Mouse (Mus musculus) liver, embryonic 13.5 days (tissue): ENCODE measurements around the gene Csdc2. TPM values are rescaled to one million over a fixed set of nuclear protein-coding genes. Genes with fewer than 3 reads are reported as not detected.

Experiments
- ATAC-seq: fragments of 200-750 bp; cut with Nextera tagmentation; 2 replicates; pipeline ENCODE4 v1.8.0; 2017; ENCODE audit warnings: low read depth, mild to moderate bottlenecking, moderate number of reproducible peaks, moderate library complexity
- DNase-seq: peaks from one replicate; pipeline ENCODE4 v3.0.0; 2022
- H3K27ac ChIP-seq: fragments of 300-500 bp; sonication (generic); 2 replicates; pipeline ENCODE4 v1.5.1; 2015; ENCODE audit warnings: moderate library complexity, mild to moderate bottlenecking, inconsistent platforms
- H3K27me3 ChIP-seq: fragments of 300-500 bp; sonication (generic); 2 replicates; pipeline ENCODE4 v1.6.1; 2015; ENCODE audit warnings: mild to moderate bottlenecking, inconsistent platforms
- H3K36me3 ChIP-seq: fragments of 300-500 bp; sonication (generic); 2 replicates; pipeline ENCODE4 v1.6.1; 2015; ENCODE audit warnings: mild to moderate bottlenecking, inconsistent platforms
- H3K4me1 ChIP-seq: fragments of 300-500 bp; sonication (generic); replicated peaks from 2 replicates; pipeline ENCODE4 v1.6.1; 2015; ENCODE audit warnings: inconsistent platforms
- H3K4me2 ChIP-seq: fragments of 300-500 bp; sonication (generic); 2 replicates; pipeline ENCODE4 v1.6.1; 2015; ENCODE audit warnings: inconsistent platforms, mild to moderate bottlenecking, moderate library complexity
- H3K4me3 ChIP-seq: fragments of 300-500 bp; sonication (generic); replicated peaks from 2 replicates; pipeline ENCODE4 v1.5.1; 2015; ENCODE audit warnings: mild to moderate bottlenecking, inconsistent platforms
- H3K9ac ChIP-seq: fragments of 300-500 bp; sonication (generic); 2 replicates; pipeline ENCODE4 v1.6.1; 2015; ENCODE audit warnings: mild to moderate bottlenecking, inconsistent platforms
- H3K9me3 ChIP-seq: fragments of 300-500 bp; sonication (generic); replicated peaks from 2 replicates; pipeline ENCODE4 v1.6.1; 2016; ENCODE audit warnings: inconsistent platforms
- WGBS: fragments of 180-500 bp; shearing (Covaris S2); methylation state at CpG from one replicate; pipeline ENCODE4 v1.1.7; 2015; ENCODE audit not compliant: insufficient replicate concordance; 5-methylcytosine and 5-hydroxymethylcytosine counted together
- polyA plus RNA-seq: library from polyadenylated mRNA; unstranded; fragments of >200 nt; fragmentation: Nextera tagmentation; extraction: Ambion mirVana; gene quantifications from 2 replicates; pipeline ENCODE4 v1.2.1, GENCODE M21; 2015

Csdc2 gene
- polyA plus RNA-seq, 1 experiment from 2014 or later = 1.1 TPM

DNA sequence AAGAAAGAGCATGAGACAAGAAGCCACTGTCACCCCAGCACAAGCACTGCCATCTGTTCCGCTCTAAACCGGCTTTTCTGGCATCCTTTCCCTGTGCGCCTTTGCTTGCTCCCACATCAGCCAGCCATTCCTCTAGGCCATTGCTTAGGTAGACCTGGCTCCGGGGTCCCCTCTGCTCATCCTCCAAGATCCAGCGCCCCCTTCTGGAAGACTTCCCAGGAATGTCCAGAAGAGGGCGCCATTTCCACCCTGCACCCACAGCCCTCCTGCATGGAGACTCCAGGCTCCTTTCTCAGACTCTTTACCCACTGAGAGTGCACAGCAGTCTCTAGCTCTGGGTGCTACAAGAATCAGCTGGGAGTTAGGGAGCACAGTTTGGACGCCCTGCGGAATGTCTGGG is 19.9 kb downstream of the Csdc2 start:
- no peaks in the 10 kb centered on the region for H3K9me3 ChIP-seq
- ATAC-seq (no peak), DNase-seq (peak; percentile 38)
- H3K27me3 ChIP-seq = no peaks in the 10 kb centered on the region
- no peak overlapping the region for H3K4me3 ChIP-seq
- no peak overlapping the region for H3K4me2 ChIP-seq
- H3K9ac ChIP-seq = no peak overlapping the region
- 53% methylated on average over 8 of the region's 8 CpGs for WGBS
- H3K4me1 ChIP-seq = peaks cover 32% of the 10 kb centered on the region
- H3K36me3 ChIP-seq = peaks cover 46% of the 10 kb centered on the region
- no peak overlapping the region for H3K27ac ChIP-seq

- Histone ChIP-seq H3K27ac (no peak overlapping the region), H3K27me3 (no peaks in the 10 kb centered on the region), H3K4me1 (peaks cover 34% of the 10 kb centered on the region), H3K9ac (no peak overlapping the region), H3K9me3 (no peaks in the 10 kb centered on the region), H3K4me2 (no peak overlapping the region), H3K36me3 (peaks cover 35% of the 10 kb centered on the region), H3K4me3 (no peak overlapping the region)
- WGBS = 82% methylated on average over 11 of the region's 11 CpGs
- ATAC-seq (no peak), DNase-seq (no peak)
These were observed 21.0 kb downstream of the Csdc2 start for GRCm38 (mm10) chr15:81957598-81957997.

- peak overlapping the region; percentile 90 for H3K27ac ChIP-seq
- no peaks in the 10 kb centered on the region for H3K27me3 ChIP-seq
- peak overlapping the region; percentile 88 for H3K9ac ChIP-seq
- 55% methylated on average over 3 of the region's 3 CpGs for WGBS
- H3K4me3 ChIP-seq = no peak overlapping the region
- no peak for DNase-seq
- no peak for ATAC-seq
- H3K4me1 ChIP-seq = peaks cover 34% of the 10 kb centered on the region
- peaks cover 27% of the 10 kb centered on the region for H3K36me3 ChIP-seq
- H3K4me2 ChIP-seq = peak overlapping the region; percentile 100
- no peaks in the 10 kb centered on the region for H3K9me3 ChIP-seq
These were observed 22.3 kb downstream of the Csdc2 start for GRCm38 (mm10) chr15:81958906-81959305.

DNA sequence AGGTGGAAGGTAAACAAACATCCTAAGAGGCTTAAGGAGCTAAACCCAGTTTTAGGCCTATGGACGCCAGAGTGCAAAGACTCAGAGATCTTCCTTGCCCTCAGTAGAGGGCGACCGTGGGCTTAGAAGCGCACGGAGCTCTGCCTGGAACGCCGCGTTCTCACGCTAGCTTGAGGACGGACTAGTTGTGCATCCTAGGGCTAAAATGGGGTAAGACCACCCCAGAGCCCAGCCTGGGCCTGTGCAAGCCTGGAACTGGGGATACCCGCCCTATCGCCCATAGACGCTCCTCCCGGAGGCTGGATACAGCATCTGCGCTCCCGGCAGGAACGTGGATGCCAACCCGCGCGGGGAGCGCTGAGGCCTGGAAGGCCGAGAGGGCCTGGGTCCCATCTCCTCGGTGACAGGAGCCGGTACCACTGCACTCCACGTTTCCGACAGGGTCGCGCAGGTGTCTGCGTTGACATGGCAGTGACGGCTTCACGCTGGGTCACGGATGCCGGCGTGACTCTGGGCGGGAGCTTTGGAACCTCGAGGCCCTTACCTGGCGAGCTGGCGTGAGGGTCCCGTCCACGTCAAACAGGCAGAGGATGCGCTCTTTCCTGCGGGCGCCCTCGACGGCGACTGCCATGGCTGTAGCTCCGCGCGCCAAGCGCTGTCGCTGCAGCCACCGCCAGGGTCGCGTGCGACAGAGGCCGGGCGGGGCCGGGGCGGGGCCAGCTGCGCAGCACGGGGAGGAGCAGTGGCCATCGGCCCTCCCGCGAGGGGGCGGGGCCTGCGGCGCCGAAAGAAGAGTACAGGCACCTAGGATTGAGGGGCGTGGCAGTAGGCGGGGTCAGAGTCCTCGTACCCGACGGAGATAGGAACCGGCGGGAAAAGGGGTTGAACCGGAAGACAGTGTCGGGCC is 23.9 kb downstream of the Csdc2 start, which contains the start of gene Pmm1:
TSS of gene Pmm1 (minus strand) at position 760 of the 907 bp plus-strand sequence.
- Histone ChIP-seq H3K4me3 (peak within 1 kb of the TSS; percentile 81), H3K9ac (peak within 1 kb of the TSS; percentile 88), H3K9me3 (no peaks in the 10 kb centered on the region), H3K36me3 (peaks cover 12% of the 10 kb centered on the region), H3K27ac (peak within 1 kb of the TSS; percentile 90), H3K27me3 (no peaks in the 10 kb centered on the region), H3K4me2 (peak within 1 kb of the TSS; percentile 100), H3K4me1 (peaks cover 34% of the 10 kb centered on the region)
- peak; percentile 100 for DNase-seq
- ATAC-seq = peak; percentile 96
- WGBS = under 1% methylated on average over 76 of the region's 77 CpGs

DNA sequence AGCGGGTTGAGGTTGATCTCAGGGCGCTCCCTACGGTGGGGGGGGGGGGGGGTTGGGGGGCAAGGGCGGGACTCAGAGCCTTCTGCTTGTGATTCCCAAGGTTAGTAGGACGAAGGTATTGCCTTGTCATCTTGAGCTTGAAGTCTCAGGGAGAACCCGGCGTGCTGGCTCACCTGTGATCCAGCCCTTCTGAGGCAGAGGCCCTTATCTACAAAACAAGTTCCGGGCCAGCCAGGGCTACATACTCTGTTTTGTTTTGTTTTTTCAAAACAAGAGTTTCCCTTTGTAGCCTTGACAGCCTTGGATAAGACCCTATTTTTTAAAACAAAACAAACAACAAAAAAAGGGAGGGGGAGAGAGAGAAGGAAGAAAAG is 24.5 kb downstream of the Csdc2 start:
- H3K9me3 ChIP-seq = no peaks in the 10 kb centered on the region
- H3K36me3 ChIP-seq = peaks cover 6% of the 10 kb centered on the region
- peaks cover 34% of the 10 kb centered on the region for H3K4me1 ChIP-seq
- peak overlapping the region; percentile 62 for H3K9ac ChIP-seq
- no peaks in the 10 kb centered on the region for H3K27me3 ChIP-seq
- DNase-seq = no peak
- peak; percentile 72 for ATAC-seq
- H3K4me2 ChIP-seq = peak overlapping the region; percentile 100
- H3K27ac ChIP-seq = peak overlapping the region; percentile 75
- under 1% methylated on average over 7 of the region's 8 CpGs for WGBS
- H3K4me3 ChIP-seq = peak overlapping the region; percentile 81

DNA sequence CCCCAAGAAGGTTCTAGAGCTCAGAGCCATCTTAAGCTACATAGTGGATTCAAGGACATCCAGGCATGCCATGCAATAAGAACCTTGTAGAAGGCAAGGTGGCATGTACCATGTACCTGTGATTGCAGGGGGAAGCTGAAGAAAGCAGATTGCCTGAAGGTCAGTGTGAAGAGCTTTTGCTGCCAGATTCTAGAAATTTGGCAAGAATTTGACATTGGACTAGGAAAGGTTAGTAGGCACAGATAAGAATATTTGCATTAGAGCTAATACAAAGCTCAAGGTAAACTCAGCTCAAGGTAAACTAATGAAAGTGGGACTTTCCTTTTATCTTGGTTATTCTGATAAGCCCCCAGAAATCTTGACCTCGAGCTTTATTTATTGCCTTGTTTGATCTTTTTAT is 27.7 kb downstream of the Csdc2 start:
- ATAC-seq (no peak), DNase-seq (no peak)
- Histone ChIP-seq H3K4me3 (no peak overlapping the region), H3K4me1 (peaks cover 30% of the 10 kb centered on the region), H3K27me3 (peaks cover 7% of the 10 kb centered on the region; the same call in 1 of the 2 replicates), H3K9me3 (no peaks in the 10 kb centered on the region), H3K9ac (no peak overlapping the region), H3K27ac (no peak overlapping the region), H3K36me3 (no peaks in the 10 kb centered on the region), H3K4me2 (no peak overlapping the region)
- WGBS = 28% methylated on average over 1 of the region's 1 CpGs

DNA sequence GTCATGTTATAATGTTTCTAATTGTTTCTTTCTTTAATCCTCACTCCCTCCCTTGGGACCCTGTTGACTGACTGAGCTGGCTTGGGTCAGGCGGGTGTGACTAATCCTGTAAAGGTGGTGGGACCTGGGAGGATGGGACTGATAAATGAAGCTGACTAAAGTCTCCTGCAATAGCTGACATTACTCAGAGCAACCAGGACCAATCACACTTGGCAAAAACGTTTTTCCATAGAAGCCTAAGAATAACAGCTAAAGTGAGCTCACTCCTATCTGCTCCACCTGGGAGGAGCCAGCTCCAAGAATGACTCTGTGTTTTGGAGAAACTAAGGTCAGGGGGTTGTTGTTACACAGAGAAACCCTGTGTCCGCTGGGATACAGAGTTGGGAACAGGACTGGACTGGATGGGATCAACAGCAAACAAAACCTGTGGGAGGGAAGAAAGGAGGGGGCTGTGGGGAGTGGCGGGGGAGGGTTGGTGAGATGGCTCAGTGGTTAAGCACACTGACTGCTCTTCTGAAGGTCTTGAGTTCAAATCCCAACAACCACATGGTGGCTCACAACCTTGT is 28.5 kb downstream of the Csdc2 start:
- WGBS = 53% methylated on average over 4 of the region's 4 CpGs

GRCm38 (mm10) chr15:81966062-81966829 is 29.7 kb downstream of the Csdc2 start:
- Histone ChIP-seq H3K4me2 (no peak overlapping the region), H3K36me3 (no peaks in the 10 kb centered on the region), H3K4me3 (no peak overlapping the region), H3K4me1 (peaks cover 23% of the 10 kb centered on the region), H3K27me3 (peaks cover 7% of the 10 kb centered on the region; the same call in 1 of the 2 replicates), H3K9ac (no peak overlapping the region), H3K9me3 (no peaks in the 10 kb centered on the region), H3K27ac (no peak overlapping the region)
- DNase-seq = no peak
- WGBS = 72% methylated on average over 10 of the region's 14 CpGs
- no peak for ATAC-seq

More for the DNA sequence above, 28.5 kb downstream of the Csdc2 start:
- Histone ChIP-seq H3K9ac (no peak overlapping the region), H3K27ac (no peak overlapping the region), H3K4me2 (no peak overlapping the region), H3K36me3 (no peaks in the 10 kb centered on the region), H3K27me3 (peaks cover 7% of the 10 kb centered on the region; the same call in 1 of the 2 replicates), H3K4me3 (no peak overlapping the region), H3K9me3 (no peaks in the 10 kb centered on the region), H3K4me1 (peaks cover 29% of the 10 kb centered on the region)
- no peak for DNase-seq
- ATAC-seq = no peak

DNA sequence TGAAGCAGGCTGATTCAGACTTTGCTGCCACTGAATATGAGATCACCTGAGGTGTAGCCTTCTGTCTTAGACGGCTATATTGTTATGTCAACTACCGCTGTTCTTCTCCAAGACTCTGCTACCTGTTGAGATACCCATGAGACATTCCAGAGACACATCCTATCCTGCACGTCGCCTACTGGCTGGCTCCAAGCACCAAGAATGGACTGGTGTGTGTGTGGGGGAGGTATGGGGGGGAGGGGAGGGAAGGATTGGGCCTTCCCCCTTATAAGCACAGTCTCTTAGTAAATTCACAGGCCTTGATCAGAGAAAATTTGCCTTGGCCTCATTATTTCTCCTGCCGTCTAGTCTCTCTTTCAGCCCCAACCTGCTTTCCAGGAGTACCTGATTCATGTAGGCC is 31.3 kb downstream of the Csdc2 start:
- WGBS = 83% methylated on average over 5 of the region's 5 CpGs
- Histone ChIP-seq H3K4me3 (no peak overlapping the region), H3K36me3 (no peaks in the 10 kb centered on the region), H3K4me1 (peaks cover 19% of the 10 kb centered on the region), H3K27me3 (peaks cover 7% of the 10 kb centered on the region; the same call in 1 of the 2 replicates), H3K9me3 (no peaks in the 10 kb centered on the region), H3K27ac (no peak overlapping the region), H3K4me2 (no peak overlapping the region), H3K9ac (no peak overlapping the region)
- no peak for DNase-seq
- ATAC-seq = no peak

DNA sequence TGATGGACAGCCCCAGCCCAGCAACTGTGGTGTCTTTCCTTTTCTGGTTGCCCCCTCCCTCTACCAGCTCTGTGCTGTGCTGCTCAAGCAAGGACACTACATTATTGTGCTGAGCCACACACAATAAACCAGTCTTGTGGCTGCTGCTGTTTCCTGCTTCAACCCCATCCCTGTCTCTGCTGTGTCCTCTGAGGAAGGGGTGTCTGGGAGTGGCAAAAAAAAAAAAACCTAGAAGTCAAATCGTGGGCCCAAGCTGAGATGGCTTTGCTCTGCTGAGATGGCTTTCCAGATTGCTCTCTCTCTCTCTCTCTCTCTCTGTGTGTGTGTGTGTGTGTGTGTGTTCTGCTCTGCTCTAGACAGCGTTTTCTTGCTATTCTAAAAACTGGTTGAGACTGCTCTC is 31.9 kb downstream of the Csdc2 start:
- DNase-seq = no peak
- Histone ChIP-seq H3K36me3 (no peaks in the 10 kb centered on the region), H3K4me1 (peaks cover 19% of the 10 kb centered on the region), H3K9me3 (no peaks in the 10 kb centered on the region), H3K27me3 (peaks cover 7% of the 10 kb centered on the region; the same call in 1 of the 2 replicates), H3K9ac (no peak overlapping the region; the same call in 1 of the 2 replicates), H3K4me2 (no peak overlapping the region), H3K27ac (no peak overlapping the region; the same call in 1 of the 2 replicates), H3K4me3 (no peak overlapping the region)
- 42% methylated on average over 2 of the region's 2 CpGs for WGBS
- no peak for ATAC-seq

DNA sequence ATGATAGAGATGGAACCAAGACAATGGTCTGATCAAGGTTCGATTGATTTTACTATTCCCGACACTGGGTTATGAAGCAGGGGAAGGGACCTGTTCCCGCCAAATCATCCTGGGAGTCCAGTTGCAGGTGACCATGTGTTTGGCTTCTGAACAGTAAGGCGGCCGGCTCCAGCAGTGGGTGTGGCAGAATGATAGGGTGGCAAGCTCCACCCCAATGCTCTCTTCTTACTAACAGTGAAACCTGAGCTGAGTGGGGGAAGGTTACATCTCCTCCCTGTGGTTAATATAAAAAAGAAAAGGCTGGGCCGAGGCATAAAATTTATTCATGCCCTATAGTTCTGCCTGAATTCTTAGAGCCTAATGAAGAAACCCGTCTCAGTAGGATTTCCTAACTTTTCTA is 32.6 kb downstream of the Csdc2 start:
- DNase-seq (peak; percentile 41), ATAC-seq (peak; percentile 87)
- H3K9ac ChIP-seq = no peak overlapping the region
- no peaks in the 10 kb centered on the region for H3K36me3 ChIP-seq
- H3K4me2 ChIP-seq = no peak overlapping the region
- no peak overlapping the region for H3K4me3 ChIP-seq
- 38% methylated on average over 7 of the region's 7 CpGs for WGBS
- peaks cover 19% of the 10 kb centered on the region for H3K4me1 ChIP-seq
- peak overlapping the region; percentile 41 for H3K27ac ChIP-seq
- peaks cover 7% of the 10 kb centered on the region; the same call in 1 of the 2 replicates for H3K27me3 ChIP-seq
- H3K9me3 ChIP-seq = no peaks in the 10 kb centered on the region
